Mouse (Mus musculus) G1E (cell line): ENCODE measurements around the gene Tnp2. TPM values are rescaled to one million over a fixed set of nuclear protein-coding genes. Genes with fewer than 3 reads are reported as not detected.
A peak's percentile ranks its signal among the peaks of the same experiment; 100 is the strongest.

ENCODE experiments used
- ATAC-seq: 2 replicates; pipeline ENCODE4 v1.8.0; 2016; ENCODE audit warnings: mild to moderate bottlenecking; ENCODE audit not compliant: insufficient number of reproducible peaks, poor library complexity, low FRiP score, severe bottlenecking; ENCODE audit errors: extremely low read depth
- DNase-seq: peaks from one replicate; pipeline ENCODE4 v3.0.0; 2012; ENCODE audit warnings: low spot score
- H3K27me3 ChIP-seq: 2 replicates; pipeline ENCODE4 v1.6.1; 2012; ENCODE audit warnings: mild to moderate bottlenecking, low read length, inconsistent platforms; ENCODE audit not compliant: insufficient read depth
- H3K36me3 ChIP-seq: replicated peaks from 2 replicates; pipeline ENCODE3; 2012; ENCODE audit warnings: mild to moderate bottlenecking, inconsistent platforms
- H3K4me1 ChIP-seq: 2 replicates; pipeline ENCODE4 v1.6.1; 2012; ENCODE audit warnings: low read depth, low read length, inconsistent platforms, mixed read lengths; ENCODE audit not compliant: insufficient read depth
- H3K4me3 ChIP-seq: 2 replicates; pipeline ENCODE4 v1.5.1; 2012; ENCODE audit warnings: low read depth, mild to moderate bottlenecking, inconsistent platforms, low read length, moderate library complexity, mixed read lengths
- H3K9me3 ChIP-seq: replicated peaks from 2 replicates; pipeline ENCODE4 v1.6.1; 2012; ENCODE audit warnings: inconsistent platforms
- CTCF ChIP-seq: IDR thresholded peaks from 2 replicates; pipeline ENCODE4 v1.5.1; 2012; ENCODE audit warnings: low read depth, low read length, inconsistent platforms, mixed read lengths
- GATA1 ChIP-seq: IDR thresholded peaks from 2 replicates; pipeline ENCODE4 v1.6.1; 2012; ENCODE audit warnings: borderline replicate concordance, low read length, inconsistent platforms, mixed read lengths
- GATA2 ChIP-seq: IDR thresholded peaks from 2 replicates; pipeline ENCODE4 v1.6.1; 2012; ENCODE audit warnings: low read depth, low read length, inconsistent platforms, borderline replicate concordance
- POLR2AphosphoS5 ChIP-seq: IDR thresholded peaks from 2 replicates; pipeline ENCODE4 v1.6.1; 2012; ENCODE audit warnings: low read depth, low read length, inconsistent platforms; ENCODE audit not compliant: insufficient replicate concordance
- TAL1 ChIP-seq: conservative IDR thresholded peaks from 2 replicates; pipeline ENCODE4 v1.6.1; 2012; ENCODE audit warnings: low read depth, low read length, inconsistent platforms, mixed read lengths
- polyA plus RNA-seq: library from polyadenylated mRNA; stranded (reverse); fragments of >175 nt; gene quantifications from 2 replicates; pipeline ENCODE4 v1.2.3, GENCODE M21; 2012
- total RNA-seq, 2 experiments: library from RNA; stranded (forward) in 1 of 2; stranded (reverse) in 1 of 2; fragments of 200-1000 nt in 1 of 2; fragments of >200 nt in 1 of 2; fragmentation: Nextera tagmentation in 1 of 2; gene quantifications; 2 replicates each; pipeline ENCODE4 v1.2.3; 2014 to 2017

Tnp2 gene
- total and polyA plus RNA-seq, 3 experiments: not detected

- H3K9me3 ChIP-seq: peaks cover 7% of the 10 kb centered on the region
- no peak for DNase-seq
- peaks cover 90% of the 10 kb centered on the region for H3K4me1 ChIP-seq
- TF ChIP-seq CTCF: no peak
- TF ChIP-seq GATA2: no peak
- TF ChIP-seq POLR2AphosphoS5: no peak
- no peak for TF ChIP-seq GATA1
- TF ChIP-seq TAL1: no peak
- peak overlapping the region; percentile 84; the same call in 1 of the 2 replicates for H3K4me3 ChIP-seq
- no peaks in the 10 kb centered on the region for H3K27me3 ChIP-seq
- ATAC-seq: no peak
- peaks cover 42% of the 10 kb centered on the region for H3K36me3 ChIP-seq
Observed at GRCm38 (mm10) chr16:10781862-10782371, 6.5 kb downstream of the Tnp2 start.

GRCm38 (mm10) chr16:10780631-10781120 lies 7.8 kb downstream of the Tnp2 start:
- Histone ChIP-seq H3K4me1 (peaks cover 90% of the 10 kb centered on the region), H3K36me3 (peaks cover 42% of the 10 kb centered on the region), H3K4me3 (peak overlapping the region; percentile 7; the same call in 1 of the 2 replicates), H3K9me3 (peaks cover 7% of the 10 kb centered on the region), H3K27me3 (no peaks in the 10 kb centered on the region)
- ATAC-seq (no peak), DNase-seq (no peak)
- no peak for TF ChIP-seq GATA1
- no peak for TF ChIP-seq POLR2AphosphoS5
- no peak for TF ChIP-seq GATA2
- no peak for TF ChIP-seq TAL1
- no peak for TF ChIP-seq CTCF

GRCm38 (mm10) chr16:10777579-10778160 lies 10.8 kb downstream of the Tnp2 start:
- H3K27me3 ChIP-seq: no peaks in the 10 kb centered on the region

GRCm38 (mm10) chr16:10776322-10776721 lies 12.1 kb downstream of the Tnp2 start:
- ATAC-seq (no peak), DNase-seq (no peak)
- Histone ChIP-seq H3K27me3 (no peaks in the 10 kb centered on the region), H3K4me1 (peaks cover 94% of the 10 kb centered on the region), H3K9me3 (no peaks in the 10 kb centered on the region), H3K36me3 (peaks cover 9% of the 10 kb centered on the region), H3K4me3 (no peak overlapping the region)
- TF ChIP-seq POLR2AphosphoS5 (no peak), GATA1 (no peak), GATA2 (no peak), CTCF (no peak), TAL1 (no peak)

More at GRCm38 (mm10) chr16:10777579-10778160, 10.8 kb downstream of the Tnp2 start:
- TF ChIP-seq TAL1 (no peak), GATA1 (no peak), CTCF (no peak), POLR2AphosphoS5 (no peak), GATA2 (no peak)
- DNase-seq (no peak), ATAC-seq (no peak)
- Histone ChIP-seq H3K36me3 (peaks cover 21% of the 10 kb centered on the region), H3K4me3 (no peak overlapping the region), H3K4me1 (peaks cover 94% of the 10 kb centered on the region), H3K9me3 (no peaks in the 10 kb centered on the region)

GRCm38 (mm10) chr16:10774726-10775125 lies 13.7 kb downstream of the Tnp2 start:
- H3K36me3 ChIP-seq: no peaks in the 10 kb centered on the region
- DNase-seq (no peak), ATAC-seq (peak; percentile 37)
- no peak for TF ChIP-seq TAL1
- no peaks in the 10 kb centered on the region for H3K27me3 ChIP-seq
- no peaks in the 10 kb centered on the region for H3K9me3 ChIP-seq
- H3K4me1 ChIP-seq: peaks cover 94% of the 10 kb centered on the region
- H3K4me3 ChIP-seq: peak overlapping the region; percentile 47; the same call in 1 of the 2 replicates

GRCm38 (mm10) chr16:10773543-10773942 lies 14.9 kb downstream of the Tnp2 start:
- DNase-seq (no peak), ATAC-seq (no peak)
- Histone ChIP-seq H3K4me3 (no peak overlapping the region), H3K36me3 (no peaks in the 10 kb centered on the region), H3K27me3 (no peaks in the 10 kb centered on the region), H3K9me3 (no peaks in the 10 kb centered on the region), H3K4me1 (peaks cover 98% of the 10 kb centered on the region)
- TF ChIP-seq POLR2AphosphoS5: no peak
- no peak for TF ChIP-seq CTCF
- no peak for TF ChIP-seq GATA1
- no peak for TF ChIP-seq GATA2
- no peak for TF ChIP-seq TAL1
